Mouse (Mus musculus): ENCODE data around the gene Olfr1442. TPM values are rescaled to one million over a fixed set of nuclear protein-coding genes. Genes with fewer than 3 reads are reported as not detected.

The Olfr1442 gene
- not detected in 2 replicates for polyA plus RNA-seq (2012; rRNA removed)

GRCm38 (mm10) chr19:12670139-12670538 lies at the start of gene Olfr1442:
Gene Olfr1442, plus strand, starts transcription at chr19:12670439.

GRCm38 (mm10) chr19:12633176-12633575 lies 37.1 kb upstream of the Olfr1442 start, which contains the start of gene Glyat:
Gene Glyat, plus strand, starts transcription at chr19:12633308.

GRCm38 (mm10) chr19:12677812-12678211 lies 7.6 kb downstream of the Olfr1442 start, which contains the start of gene Olfr1443:
Gene Olfr1443, plus strand, starts transcription at chr19:12678112.

GRCm38 (mm10) chr19:12695590-12695989 lies 25.4 kb downstream of the Olfr1442 start, which contains the start of gene Keg1:
Gene Keg1, plus strand, starts transcription at chr19:12695786.

Other genes with a start within 250 kb of the Olfr1442 start
- not detected in 2 replicates for gene Pfpl, start 242.5 kb upstream of the Olfr1442 start, polyA plus RNA-seq (2012; rRNA removed)
- gene Mpeg1, start 209.7 kb upstream of the Olfr1442 start, polyA plus RNA-seq (2012; rRNA removed): 5.2 and 8.0 TPM in 2 replicates
- gene Dtx4, start 169.0 kb upstream of the Olfr1442 start, polyA plus RNA-seq (2012; rRNA removed): 1.4 and 1.5 TPM in 2 replicates
- 22.0 and 22.9 TPM in 2 replicates for gene Fam111a, start 124.7 kb upstream of the Olfr1442 start, polyA plus RNA-seq (2012; rRNA removed)
- 1.4 and 2.0 TPM in 2 replicates for gene Gm4952, start 70.5 kb upstream of the Olfr1442 start, polyA plus RNA-seq (2012; rRNA removed)
- 0.16 and 0.18 TPM in 2 replicates for gene Glyat, start 37.1 kb upstream of the Olfr1442 start, polyA plus RNA-seq (2012; rRNA removed)
- not detected in 2 replicates for gene Olfr1443, start 7.7 kb downstream of the Olfr1442 start, polyA plus RNA-seq (2012; rRNA removed)
- 1.8 and 2.5 TPM in 2 replicates for gene Keg1, start 25.3 kb downstream of the Olfr1442 start, polyA plus RNA-seq (2012; rRNA removed)
- gene Cntf, start 95.2 kb downstream of the Olfr1442 start, polyA plus RNA-seq (2012; rRNA removed): 1.8 and 2.0 TPM in 2 replicates
- gene Zfp91, start 125.7 kb downstream of the Olfr1442 start, polyA plus RNA-seq (2012; rRNA removed): 14.2 and 16.3 TPM in 2 replicates
- gene Lpxn, start 125.8 kb downstream of the Olfr1442 start, polyA plus RNA-seq (2012; rRNA removed): 1.1 and 1.9 TPM in 2 replicates
- gene Gm5244, start 176.2 kb downstream of the Olfr1442 start, polyA plus RNA-seq (2012; rRNA removed): not detected in 2 replicates
- gene Olfr1444, start 186.8 kb downstream of the Olfr1442 start, polyA plus RNA-seq (2012; rRNA removed): not detected in 2 replicates
- not detected in 2 replicates for gene Olfr1445, start 213.4 kb downstream of the Olfr1442 start, polyA plus RNA-seq (2012; rRNA removed)
- gene Olfr1446, start 223.1 kb downstream of the Olfr1442 start, polyA plus RNA-seq (2012; rRNA removed): not detected in 2 replicates
- not detected in 2 replicates for gene Olfr1447, start 233.3 kb downstream of the Olfr1442 start, polyA plus RNA-seq (2012; rRNA removed)